Mouse (Mus musculus) ES-CJ7 (cell line): Measurements from ENCODE around the gene Togaram1.

Source experiments
- DNase-seq: peaks from one replicate; pipeline ENCODE4 v3.0.0; 2011; ENCODE audit warnings: low read depth, low spot score

The Togaram1 gene

GRCm38 (mm10) chr12:64965124-64966026, at the start of gene Togaram1, which contains the start of gene Klhl28:
Gene Togaram1, plus strand, starts transcription at chr12:64965804.
Gene Klhl28, minus strand, starts transcription at chr12:64965534.
- DNase-seq: peak; percentile 99

- no peak for DNase-seq
Observed at GRCm38 (mm10) chr12:64916735-64917134, 48.9 kb upstream of the Togaram1 start.

GRCm38 (mm10) chr12:64917578-64918471, 47.8 kb upstream of the Togaram1 start, which contains the start of gene Gm527:
Gene Gm527, plus strand, starts transcription at chr12:64917906.
- peak; percentile 96 for DNase-seq

- DNase-seq: peak; percentile 45
Observed at GRCm38 (mm10) chr12:64937493-64937892, 28.1 kb upstream of the Togaram1 start.

DNA sequence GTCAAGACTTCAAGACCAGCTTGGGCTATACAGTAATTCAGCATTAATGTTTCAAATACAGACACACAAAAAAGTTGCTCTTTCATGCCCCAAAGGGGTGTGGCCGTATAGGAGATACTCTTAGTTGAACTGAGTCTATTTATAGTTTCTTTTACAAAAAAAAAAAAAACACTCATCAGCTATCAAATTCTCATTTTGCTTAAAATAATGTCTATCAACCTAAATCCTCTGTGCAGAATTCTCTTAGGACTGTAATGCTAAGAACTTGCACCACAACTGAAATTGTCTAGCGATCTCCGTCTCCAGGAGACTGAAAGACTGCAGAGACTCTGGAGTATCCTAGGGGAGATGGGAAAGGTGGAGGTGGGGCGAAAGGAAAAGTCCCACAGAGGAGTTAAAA, 1.0 kb upstream of the Togaram1 start:
- peak; percentile 4 for DNase-seq

GRCm38 (mm10) chr12:64966101-64966631, 562 bp downstream of the Togaram1 start:
- DNase-seq: peak; percentile 55

- no peak for DNase-seq
Observed at GRCm38 (mm10) chr12:64966652-64967435, 1.2 kb downstream of the Togaram1 start.

DNA sequence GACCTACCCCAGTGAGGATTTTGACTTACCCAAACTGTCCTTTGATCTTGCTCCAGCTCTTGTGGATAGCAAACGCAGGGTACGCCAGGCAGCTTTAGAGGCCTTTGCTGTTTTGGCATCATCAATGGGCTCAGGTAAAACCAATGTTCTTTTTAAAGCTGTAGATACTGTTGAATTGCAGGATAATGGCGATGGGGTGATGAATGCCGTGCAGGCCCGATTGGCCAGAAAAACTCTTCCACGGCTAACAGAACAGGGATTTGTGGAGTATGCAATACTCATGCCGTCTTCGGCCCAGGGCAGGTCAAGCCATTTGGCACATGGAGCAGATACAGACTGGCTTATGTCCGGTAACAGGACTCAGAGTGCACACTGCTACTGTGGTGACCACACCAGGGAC, 1.9 kb downstream of the Togaram1 start:
- DNase-seq: peak; percentile 4

DNA sequence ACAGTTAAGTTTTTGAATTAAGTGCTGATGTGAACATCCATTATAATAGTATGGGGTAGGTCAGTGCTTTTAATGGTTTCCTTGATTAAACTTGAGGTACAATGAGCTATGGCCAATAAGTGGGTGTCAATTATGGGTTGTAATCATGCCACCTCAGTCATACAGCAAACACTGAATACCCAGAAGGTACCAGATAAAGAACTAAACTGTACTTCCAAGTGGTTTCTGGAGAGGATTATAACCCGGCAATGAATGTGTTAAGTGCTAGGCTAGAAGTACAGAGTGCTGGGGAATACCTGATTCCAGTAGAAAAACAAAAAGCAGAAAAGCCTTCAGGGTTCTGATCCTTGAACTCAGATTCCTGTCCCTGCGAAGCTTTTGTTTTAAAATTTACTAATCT, 2.5 kb downstream of the Togaram1 start:
- no peak for DNase-seq

- DNase-seq: no peak
Observed at GRCm38 (mm10) chr12:64971399-64971798, 5.8 kb downstream of the Togaram1 start.

GRCm38 (mm10) chr12:64972063-64972462, 6.5 kb downstream of the Togaram1 start:
- DNase-seq: no peak

DNA sequence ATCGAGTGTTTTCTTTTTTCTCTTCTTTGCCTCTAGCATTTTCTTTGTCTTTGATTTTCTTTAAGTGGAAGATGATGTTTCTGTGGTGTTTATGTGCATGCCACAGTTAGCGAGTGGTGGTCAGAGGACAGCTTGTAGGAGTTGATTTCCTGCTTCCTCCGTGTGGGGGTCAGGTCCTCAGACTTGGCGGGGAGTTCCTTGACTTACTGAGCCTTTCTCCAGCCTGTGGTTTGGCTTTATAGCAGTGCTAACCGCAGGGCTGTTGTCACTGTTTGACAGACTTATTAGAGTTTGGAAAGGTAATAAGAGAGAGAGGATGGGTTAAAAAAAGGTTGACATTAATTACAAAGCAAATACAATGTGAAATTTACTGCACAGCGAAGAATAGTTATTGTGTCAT, 10.0 kb downstream of the Togaram1 start:
- no peak for DNase-seq

GRCm38 (mm10) chr12:64976191-64976590, 10.6 kb downstream of the Togaram1 start:
- DNase-seq: no peak

GRCm38 (mm10) chr12:64977518-64977917, 11.9 kb downstream of the Togaram1 start:
- DNase-seq: no peak

- no peak for DNase-seq
Observed at GRCm38 (mm10) chr12:65007725-65008124, 42.1 kb downstream of the Togaram1 start.

GRCm38 (mm10) chr12:65022842-65023241, 57.2 kb downstream of the Togaram1 start:
- DNase-seq: no peak

DNA sequence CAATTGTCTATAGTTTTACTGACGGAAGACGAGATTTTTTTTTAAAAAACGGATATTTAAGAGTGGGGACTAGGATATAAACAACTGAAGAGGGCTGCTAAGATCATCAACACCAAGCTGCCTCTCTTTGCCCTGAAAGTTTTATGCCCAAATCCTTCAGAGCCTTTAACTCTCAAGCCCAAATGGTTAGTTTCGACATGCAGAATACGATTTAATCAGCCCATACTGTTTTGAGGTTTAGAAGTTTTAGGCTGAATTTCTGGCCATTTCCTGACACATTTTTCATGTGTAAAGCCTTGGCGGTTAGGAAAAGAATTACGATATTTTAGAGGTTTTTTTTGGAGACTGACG, 70.2 kb downstream of the Togaram1 start:
- no peak for DNase-seq

DNA sequence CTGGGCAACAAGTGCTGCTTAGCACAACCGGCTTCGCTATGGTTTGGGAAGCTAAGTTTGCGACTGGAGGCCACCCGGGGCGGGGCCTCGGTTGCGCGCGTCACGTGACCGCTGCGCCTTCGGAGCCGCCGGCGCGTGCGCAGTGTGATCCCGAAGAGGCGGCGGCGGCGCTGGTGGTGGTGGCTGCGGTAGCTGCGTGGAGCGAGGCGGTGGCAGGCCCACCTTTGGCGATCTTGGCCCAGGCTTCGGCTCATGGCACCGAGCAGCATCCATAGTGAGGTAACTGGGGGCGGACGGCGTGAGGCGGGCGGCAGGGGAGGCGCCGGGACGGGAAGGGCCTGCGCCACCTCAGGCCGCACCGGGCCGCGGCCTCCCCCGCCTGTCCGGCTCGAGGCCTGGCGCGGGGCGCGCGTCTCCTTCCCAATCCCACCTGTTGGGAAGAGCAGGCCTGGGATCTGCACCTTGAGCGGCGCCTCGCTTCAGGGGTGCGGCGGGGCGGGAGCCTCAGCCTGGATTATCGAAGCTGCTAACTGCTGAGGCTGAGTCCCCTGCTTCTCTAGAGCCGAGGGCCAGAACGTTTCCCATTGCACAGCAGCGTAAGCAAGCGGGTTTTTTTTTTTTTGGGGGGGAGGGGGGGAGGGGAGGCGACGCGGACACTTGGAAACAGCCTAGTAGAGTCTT, 70.7 kb downstream of the Togaram1 start, which contains the start of gene Prpf39:
TSS of gene Prpf39 (plus strand) at position 144 of the 681 bp plus-strand sequence.
- DNase-seq: peak; percentile 88

- DNase-seq: peak; percentile 19
Observed at GRCm38 (mm10) chr12:65036892-65037545, 71.4 kb downstream of the Togaram1 start.

DNA sequence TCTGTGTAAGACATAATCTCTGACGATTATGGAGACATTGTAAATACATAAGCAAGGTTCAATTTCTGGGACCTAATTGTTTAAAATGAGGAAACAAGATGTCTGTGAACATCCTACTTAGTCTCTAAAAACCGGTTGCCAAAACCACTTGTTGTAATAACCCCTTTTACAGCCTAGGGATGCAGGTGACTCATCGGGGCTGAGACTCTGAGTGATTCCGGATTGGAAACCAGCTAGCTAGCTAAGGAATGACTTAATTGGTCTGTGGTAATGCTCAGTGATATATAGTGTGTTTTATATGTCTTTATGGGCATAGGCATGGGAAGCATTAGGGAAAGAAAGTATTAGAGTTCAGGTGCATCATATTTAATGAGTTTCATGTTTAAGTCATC, 71.9 kb downstream of the Togaram1 start:
- no peak for DNase-seq
